Mouse (Mus musculus) liver, embryonic 14.5 days (tissue): ENCODE results near the gene Zfp710.

Experiments used
- CTCF ChIP-seq: IDR thresholded peaks from 2 replicates; pipeline ENCODE4 v1.5.1; 2016; ENCODE audit warnings: antibody characterized with exemption, low read depth, control low read depth
- EP300 ChIP-seq: IDR thresholded peaks from 2 replicates; pipeline ENCODE4 v1.6.1; 2016; ENCODE audit warnings: antibody characterized with exemption, low read depth

- TF ChIP-seq CTCF (no peak), EP300 (no peak)
Measured at GRCm38 (mm10) chr7:80010680-80011079, 13.9 kb upstream of the Zfp710 start.
